Mouse (Mus musculus) gonadal fat pad, adult 2 months (tissue): ENCODE measurements around the gene Mnt. TPM values are rescaled to one million over a fixed set of nuclear protein-coding genes. Genes with fewer than 3 reads are reported as not detected.

ENCODE experiments used
- DNase-seq: peaks from one replicate; pipeline ENCODE4 v3.0.0-alpha.2; 2012; ENCODE audit warnings: low read depth
- polyA plus RNA-seq: library from polyadenylated mRNA; depleted of rRNA; stranded (reverse); fragments of >200 nt; gene quantifications from 2 replicates; pipeline ENCODE4 v1.2.3, GENCODE M21; 2012

The Mnt gene
- polyA plus RNA-seq, 1 experiment = 11.5 TPM

DNA sequence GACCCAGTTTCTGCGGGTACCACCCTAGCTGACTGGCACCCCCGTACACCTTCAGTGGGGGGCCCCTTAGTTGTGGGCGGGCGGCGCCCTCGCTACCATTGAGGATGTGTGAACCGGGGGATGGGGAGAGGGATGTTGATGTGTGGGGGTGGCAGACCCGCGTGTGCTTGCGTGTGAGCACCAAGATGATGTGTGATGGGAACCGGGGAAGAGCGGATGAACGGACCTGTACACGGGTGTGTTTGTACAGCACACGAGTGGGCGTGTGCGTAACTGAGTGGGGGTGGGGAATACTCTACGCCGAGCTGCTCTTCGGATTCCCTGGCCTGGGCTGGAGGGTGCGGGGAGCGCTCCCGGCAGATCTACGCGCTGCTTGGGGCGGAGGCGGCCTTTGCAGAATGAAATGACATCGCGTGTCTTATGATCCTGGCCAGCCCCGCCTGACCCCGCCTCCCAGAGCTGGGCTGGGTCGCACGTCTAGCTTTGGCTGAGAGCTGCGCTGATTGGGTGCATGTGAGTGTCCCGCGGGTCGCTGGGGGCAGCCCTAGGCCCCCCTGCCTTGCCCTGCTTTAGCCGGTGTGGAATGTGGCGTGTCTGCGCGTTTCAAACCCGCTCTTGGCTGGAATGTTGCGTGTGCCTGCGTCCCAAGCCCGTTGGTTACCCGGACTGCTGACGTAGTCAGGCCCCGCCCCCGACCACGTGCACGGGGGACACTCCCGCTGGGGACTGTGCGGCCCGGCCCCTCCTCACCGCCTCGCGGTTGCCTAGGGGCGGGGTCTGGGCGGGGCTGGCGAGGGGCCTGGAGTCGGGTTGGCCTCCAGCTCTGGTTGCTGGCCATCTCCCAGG is 1.1 kb downstream of the Mnt start:
- DNase-seq = peak; percentile 69

DNA sequence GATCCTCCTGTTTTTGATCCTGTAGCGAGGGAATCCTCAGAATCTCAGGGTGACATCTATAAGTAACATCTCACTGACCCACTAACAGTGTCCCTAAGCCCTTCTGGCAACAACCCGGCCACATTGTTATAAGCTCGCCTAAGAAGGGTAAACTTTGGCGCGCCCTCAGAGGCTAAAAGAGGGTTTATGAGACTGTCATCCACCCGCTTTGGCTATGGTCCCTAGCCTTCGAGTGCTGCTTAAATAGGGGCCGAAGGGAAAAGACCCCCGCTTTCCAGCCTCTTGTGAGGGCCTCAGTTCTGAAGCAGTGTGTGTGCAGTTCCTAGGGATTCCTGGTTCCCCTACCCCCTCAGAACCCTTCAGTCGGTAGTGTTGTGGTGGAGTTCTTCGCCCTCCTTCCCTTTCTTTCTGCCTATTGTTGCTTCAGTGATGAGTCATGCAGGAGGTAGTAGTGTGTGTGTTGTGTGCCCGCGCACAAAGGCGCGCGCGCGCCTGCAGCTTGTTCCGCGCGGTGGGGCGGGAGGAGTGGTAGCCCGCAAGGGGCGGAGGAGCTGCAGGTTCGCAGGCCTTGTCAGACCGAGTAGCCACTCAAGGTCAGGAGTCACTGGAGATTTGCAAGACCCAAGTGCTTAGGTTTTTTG is 1.9 kb downstream of the Mnt start:
- no peak for DNase-seq

DNA sequence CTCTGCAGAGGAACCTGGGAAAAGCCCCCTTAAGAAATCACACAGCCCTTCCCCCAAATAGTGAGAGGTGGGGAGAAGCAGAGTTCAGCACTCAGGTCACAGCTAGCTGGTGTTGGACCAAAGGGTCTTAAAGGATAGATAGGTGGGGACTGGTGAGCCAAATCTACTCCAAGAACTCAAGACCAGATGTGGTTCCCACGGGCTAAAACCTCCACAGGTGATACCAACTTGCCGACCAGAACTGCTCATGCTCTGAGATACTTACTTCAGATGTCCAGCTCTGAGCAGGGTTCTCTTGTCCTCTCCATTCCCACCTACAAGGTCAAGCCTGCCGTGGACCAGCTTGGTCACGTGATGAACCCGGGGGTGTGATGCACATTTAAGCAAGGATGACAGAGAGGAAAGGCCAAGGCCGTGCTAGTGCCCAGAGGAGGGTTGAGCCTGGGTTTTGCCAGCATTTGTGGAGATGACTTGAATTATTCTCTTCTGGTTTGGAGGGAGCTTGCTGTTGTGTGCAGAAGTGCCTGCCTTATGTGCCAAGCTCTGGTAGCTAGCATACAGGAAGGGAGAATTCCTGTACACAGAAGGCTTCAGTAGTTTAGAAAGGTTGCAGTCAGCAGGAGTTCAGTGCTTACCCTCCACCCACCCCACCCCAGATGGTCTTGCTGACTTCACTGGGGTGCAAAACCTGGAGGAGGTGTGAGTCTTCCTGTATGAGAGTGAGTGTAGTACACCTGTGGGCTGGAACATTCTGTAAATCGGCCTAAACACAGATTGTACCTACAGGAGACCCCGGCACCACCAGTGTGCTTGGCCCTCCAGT is 3.0 kb downstream of the Mnt start:
- DNase-seq = no peak

DNA sequence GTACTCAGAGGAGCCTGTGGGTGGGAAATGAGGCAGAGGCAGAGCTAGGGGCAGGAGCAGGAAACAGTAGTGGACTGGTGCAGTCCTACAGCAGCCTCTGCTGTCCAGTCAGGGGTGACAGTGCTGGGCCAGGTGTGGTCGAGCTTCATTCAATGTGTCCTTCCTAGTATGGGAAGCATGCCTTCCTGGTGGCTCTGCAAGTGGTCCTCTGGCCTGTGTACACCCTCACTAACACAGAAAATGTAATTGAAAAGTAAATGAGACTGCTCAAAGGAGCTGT is 3.6 kb downstream of the Mnt start:
- no peak for DNase-seq

DNA sequence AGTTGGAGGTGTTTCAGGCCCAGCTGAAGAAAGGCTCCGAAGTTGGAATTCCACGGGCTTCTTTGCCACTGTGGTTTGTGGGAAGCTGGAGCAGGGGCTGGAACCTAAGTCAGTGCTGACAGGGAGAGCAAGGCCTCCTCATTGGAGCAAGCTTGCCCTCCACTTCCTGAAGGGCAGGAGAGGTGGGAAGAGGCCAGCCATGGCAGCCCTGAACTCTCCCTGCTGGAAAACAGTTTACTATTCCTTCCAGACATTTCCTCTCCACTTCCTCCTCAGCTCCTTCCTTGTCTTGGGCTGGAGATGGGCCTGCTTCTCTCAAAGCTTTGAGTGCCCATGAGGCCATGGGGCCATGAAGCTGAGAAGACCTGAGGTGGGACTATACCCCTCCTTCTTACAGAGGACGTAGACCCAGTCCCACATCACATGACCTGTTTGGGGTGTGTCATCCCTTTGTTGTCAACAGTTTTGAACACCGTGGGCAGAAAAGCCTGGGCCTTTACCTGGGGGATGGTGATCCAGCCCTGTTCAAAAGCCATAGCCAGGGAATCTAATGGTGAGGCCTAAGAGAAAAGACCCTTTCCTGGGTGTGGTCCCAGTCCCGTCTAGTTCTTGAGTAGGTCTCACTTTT is 4.0 kb downstream of the Mnt start:
- no peak for DNase-seq

DNA sequence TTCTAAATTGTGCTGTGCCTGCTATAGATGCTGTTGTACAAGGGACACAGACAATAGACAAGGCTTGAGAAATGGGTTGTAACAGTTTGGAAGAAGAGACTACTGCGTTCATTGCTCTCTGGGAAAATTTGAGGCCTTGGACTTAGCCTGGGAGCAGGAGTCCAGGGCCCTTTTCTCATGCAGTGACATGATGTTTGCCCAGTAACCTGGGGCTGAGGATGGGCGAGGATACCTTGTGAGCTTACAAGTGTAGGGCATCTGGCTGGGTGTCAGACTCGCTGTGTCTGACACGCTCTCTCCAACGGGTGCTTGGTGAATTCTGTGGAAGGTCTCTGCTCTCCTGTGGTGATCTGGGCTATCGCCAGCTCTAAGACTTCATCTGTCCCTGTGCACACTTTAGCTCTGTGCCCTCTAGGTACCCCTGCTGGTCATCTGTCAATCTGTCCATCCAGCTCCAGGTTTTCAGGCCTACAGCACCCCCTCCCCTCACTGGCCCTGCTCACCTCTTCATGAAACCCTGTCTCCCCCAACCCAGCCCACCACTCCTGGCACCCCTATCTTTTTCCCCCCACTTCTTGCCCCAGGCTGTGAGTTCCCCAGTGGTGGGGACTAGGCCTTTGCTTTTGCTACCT is 5.0 kb downstream of the Mnt start:
- no peak for DNase-seq

DNA sequence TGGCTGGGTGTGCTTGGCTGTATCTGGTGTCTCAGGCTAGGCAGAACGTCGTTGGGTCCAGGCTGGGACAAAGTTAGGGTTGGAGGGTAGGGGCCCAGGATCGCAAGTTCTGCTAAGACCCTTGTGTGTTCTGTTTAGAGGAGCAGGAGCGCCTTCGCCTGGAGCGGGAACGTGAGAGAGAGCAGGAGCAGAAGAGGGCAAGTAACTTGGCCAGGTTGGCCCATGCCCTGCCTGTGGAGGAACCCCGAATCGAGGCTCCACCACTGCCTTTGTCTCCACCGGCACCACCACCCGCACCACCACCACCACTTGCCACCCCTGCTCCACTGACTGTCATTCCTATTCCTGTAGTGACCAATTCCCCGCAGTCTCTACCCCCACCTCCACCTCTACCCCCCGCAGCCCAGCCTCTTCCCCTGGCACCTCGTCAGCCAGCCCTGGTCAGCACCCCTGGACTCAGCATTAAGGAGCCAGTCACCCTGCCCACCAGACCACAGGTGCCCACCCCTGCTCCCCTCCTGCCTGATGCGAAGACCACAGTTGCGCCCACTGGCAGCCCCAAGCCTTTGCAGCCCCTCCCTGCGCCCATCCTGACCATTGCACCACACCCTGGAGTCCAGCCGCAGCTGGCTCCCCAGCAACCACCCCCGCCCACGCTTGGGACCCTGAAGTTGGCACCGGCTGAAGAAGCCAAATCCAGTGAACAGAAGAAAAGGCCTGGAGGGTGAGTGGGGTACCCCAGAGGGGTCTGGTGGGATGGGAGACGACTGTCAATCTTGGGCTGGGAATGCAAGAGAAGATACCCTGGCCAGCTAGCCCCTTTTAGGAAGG is 5.7 kb downstream of the Mnt start:
- no peak for DNase-seq

DNA sequence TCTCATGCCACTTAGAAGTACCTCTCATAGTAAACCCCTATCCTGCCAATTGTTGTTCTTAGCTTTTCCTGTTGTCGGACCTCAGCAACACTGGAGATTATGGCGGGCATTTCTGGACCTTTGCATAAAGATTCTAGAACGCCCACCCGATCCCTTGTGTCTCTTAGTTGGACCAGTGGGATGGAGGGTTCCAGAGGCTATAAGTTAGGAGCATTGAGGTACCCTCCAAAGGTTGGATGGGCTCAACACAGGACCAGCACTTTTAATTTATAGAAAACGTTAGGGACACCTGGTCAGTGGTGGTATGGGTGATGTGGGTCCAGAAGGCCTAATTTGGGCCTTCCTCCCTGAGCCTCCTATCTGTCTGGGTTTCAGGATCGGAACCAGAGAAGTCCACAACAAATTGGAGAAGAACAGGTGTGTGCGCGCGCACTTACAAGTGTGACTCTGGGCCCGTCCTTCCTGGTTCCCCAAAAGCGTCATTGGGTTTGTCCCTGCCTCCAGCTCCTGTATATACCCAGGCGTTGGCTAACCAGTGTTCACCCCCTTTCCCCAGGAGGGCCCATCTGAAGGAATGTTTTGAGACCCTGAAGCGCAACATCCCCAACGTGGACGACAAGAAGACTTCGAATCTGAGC is 6.5 kb downstream of the Mnt start:
- no peak for DNase-seq

DNA sequence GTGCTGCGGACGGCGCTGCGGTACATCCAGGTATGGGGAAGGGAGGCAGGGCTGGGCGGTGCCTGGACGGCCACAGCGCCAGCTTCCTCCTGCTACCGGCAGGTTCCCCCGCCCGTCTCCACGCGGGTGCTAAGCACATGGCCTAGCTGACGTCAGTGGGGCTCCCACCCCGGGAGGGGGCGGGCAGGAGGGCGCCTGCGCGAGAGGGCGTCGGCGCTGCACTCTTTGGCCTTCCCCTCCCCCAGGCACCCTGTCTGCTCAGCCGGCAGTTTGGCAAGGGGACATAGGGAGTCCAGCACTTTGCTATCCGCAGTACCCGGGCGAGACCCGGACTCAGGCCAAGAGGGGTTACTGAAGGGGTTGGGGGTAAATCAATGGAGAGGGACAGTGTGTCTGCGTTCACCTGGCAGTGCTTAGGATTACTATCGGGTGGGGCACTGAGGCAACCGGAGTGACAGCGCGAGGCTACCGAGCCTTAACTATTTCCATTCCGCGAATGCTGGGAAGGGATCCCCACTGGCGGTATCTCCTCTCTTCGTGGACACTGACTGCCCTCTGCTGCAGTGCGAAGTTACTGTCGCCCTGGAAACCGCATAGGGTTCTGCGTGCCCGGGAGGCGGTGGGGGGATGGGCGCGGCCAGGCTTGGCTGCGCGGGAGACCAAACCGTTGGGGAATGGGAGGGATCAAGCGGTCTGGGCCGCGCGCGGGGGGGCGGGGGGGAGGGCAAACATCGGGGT is 7.1 kb downstream of the Mnt start:
- DNase-seq = peak; percentile 51

DNA sequence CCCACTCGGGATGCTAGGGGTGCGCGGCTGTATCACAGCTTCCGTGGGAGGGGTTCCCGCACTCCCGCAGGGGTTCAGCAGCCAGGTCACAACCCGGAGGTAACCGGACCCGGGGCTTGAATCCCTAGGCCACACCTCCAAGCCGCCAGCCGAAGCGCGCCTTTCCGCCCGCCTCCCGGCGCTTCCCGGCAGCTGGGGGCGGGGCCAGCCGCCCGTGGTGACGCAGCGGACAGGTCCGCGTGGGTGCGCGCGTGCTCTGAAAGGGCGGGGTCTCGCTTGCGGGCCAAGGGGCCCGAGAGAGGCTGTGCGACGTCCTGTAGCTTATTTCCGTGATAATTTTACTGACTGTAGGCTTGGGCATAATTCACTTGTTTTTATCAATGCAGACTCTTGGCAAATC is 7.7 kb downstream of the Mnt start:
- no peak for DNase-seq

DNA sequence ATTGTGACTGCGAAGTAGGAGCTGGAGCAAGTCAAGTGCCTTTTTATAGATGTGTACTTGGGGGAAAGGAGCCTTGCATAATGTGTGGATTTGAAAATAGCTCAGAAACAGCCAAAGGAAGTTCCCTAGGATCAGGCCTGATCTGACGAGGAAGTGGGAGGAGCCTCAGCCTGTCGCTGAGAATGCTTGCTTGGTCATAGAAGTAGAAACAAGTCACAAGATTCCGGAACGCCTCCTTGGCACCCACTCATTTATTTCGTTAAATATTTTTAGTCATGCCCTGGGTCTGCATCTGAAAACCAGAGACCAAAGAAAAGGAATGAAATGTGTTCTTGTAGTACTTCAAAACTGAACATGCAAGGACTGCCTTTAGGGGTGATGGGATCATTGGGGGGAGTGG is 8.3 kb downstream of the Mnt start:
- DNase-seq = no peak

DNA sequence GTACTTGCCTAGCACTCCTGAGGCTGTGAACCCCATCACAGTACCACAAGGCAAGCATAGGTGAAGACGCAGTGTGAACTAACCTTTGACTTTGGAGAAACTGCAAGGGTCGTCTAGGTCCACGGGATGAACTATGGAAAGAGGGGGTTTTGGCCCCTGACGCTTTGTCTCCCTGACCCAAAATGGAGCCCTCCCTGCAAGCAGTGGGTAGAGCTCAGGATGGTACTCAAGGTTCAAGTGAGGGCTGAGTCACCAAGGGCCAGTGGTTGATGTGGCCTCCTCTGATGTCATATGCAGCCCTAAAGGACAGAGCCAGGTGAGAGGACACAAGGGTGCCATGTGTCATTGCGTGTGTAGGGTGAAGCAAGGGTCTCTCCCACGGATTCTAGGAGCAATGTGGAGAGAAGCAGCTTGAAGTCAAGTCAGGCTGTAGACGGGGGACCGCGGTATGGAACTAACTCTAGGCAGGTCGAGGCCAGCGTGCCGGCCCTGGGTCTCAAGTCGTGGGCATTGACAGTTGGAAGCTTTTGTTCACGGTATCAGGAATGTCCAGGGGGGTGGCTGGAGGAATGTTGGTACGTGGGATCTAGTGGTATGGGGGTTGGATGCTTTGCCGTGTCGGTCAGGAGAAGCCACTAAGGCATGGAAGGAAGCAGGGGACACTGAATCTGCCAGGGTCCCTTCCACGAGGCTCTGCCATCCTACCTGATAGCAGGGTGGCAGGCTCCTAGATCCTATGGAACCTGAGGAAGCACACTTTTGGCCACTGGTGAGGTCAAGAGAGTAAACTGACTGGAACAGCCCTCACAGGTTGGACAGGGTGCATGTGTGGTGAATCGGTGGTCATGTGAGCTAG is 9.4 kb downstream of the Mnt start:
- no peak for DNase-seq

DNA sequence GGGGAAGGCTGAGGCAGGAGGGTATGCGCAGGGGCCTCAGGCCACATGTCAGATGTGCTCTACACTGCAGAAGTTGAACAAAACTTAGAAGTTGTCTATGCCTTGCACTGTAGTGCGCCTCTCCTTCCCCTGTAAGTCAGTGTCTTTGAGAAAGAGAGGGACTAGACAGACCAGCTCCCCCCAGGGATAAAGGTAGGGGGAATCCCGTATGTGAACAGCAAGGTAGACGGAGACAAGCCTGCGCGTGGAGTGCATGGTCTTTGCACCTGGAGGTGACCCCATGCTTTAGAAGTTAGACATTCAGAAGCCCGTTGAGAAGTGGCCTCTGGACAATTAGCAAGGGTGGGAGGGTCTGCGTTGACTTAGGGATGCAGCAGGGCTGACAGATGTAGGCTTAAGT is 10.0 kb downstream of the Mnt start:
- DNase-seq = no peak

DNA sequence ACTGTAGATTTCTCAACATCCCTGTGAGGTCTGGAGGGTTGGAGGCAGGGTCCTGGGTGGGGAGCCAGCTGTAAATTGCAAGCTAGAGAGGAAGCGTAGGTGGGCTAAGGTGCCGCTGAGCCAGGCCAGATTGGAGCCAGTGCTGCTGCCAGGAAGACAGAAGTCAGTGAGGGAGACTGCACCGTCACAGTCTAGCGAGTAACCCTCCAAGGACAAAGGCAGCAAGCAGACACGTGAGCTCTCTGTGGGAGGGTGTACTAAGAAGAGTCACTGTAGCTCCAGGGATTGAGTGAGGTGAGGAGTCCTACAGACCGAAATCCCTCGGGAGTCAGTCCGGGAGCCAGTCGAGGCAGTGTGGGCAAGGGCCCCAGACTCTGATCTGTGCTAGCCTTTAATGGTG is 10.6 kb downstream of the Mnt start:
- DNase-seq = no peak

DNA sequence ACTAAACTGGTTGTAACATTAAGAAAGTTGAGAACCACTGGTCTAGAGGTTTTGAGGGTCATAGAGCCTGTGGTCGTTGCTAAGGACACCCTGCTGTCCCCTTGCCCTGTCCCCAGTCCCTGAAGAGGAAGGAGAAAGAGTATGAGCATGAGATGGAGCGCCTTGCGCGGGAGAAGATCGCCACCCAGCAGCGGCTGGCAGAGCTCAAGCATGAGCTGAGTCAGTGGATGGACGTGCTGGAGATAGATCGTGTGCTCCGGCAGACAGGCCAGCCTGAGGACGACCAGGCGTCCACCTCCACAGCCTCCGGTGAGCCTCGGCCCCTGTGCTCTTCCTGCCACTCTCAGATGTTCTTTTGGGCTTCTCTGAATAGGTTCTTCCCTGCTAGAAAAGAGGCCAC is 11.3 kb downstream of the Mnt start:
- DNase-seq = no peak

DNA sequence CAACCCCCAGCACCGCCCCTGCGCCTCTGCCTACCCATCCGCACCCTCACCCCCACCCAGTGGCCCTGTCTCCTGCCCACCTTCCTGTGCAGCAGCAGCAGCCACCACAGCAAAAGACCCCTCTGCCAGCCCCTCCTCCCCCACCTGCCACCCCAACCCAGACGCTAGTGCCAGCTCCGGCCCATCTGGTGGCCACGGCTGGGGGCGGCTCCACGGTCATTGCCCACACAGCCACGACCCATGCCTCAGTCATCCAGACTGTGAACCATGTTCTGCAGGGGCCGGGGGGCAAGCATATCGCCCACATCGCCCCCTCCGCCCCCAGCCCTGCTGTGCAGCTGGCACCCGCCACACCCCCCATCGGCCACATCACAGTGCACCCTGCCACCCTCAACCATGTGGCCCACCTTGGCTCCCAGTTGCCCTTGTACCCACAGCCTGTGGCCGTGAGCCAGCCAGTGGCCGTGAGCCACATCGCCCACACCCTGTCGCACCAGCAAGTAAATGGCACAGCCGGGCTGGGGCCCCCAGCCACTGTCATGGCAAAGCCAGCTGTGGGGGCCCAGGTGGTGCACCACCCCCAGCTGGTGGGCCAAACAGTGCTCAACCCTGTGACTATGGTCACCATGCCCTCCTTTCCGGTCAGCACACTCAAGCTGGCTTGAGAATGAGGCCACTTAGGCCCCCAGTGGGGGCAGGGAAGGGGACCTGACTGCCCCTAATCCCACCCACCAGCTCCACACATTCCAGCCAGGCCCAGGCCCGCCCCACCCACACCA is 12.1 kb downstream of the Mnt start:
- no peak for DNase-seq

DNA sequence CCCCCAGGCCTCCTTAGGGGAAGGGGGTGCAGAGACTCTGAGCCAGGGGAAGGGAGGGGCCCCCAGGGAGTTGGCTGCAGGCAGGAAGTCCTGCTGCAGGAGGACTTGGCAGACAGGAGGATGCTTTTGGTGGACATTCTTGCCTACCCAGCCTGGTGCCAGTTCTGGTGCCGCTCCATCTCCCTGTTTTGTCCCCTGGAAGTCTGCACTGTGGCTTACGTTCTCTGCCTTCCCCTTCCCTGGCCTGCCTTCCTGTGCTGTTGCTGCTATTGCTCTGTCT is 12.7 kb downstream of the Mnt start:
- DNase-seq = no peak

DNA sequence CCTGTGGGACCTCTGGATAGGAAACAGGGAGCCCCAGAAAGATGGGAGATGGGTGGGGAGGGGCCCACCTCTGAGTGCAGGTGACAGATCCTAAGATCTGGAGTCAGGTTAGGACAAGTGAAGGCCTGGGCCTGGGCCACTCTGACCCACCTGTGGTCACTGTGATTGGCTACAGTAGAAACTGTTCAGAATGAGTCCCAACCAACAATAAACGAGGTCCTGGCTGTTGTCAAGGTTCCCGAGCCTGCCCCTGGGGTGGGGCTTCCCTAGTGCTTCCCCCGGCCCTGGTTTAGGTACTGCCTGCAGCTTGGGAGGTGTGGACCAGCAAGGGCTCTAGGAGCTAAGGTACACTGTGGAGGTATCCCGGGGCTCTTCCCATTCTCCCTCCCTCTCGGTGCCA is 13.0 kb downstream of the Mnt start:
- DNase-seq = no peak
